Mouse (Mus musculus): ENCODE measurements around the gene Med18.

- no peak for TF ChIP-seq CTCF (IDR thresholded peaks at IDR 0.05; ENCODE audit: insufficient read depth, low read depth, low read length)
- no peak for TF ChIP-seq POLR2A (IDR thresholded peaks at IDR 0.05; ENCODE audit: insufficient read depth, low read depth, low read length)
These were observed 9.5 kb downstream of the Med18 start for GRCm38 (mm10) chr4:132454216-132454615.
